Mouse (Mus musculus): ENCODE measurements around the gene Dnah6.

Gene Dnah6

DNA sequence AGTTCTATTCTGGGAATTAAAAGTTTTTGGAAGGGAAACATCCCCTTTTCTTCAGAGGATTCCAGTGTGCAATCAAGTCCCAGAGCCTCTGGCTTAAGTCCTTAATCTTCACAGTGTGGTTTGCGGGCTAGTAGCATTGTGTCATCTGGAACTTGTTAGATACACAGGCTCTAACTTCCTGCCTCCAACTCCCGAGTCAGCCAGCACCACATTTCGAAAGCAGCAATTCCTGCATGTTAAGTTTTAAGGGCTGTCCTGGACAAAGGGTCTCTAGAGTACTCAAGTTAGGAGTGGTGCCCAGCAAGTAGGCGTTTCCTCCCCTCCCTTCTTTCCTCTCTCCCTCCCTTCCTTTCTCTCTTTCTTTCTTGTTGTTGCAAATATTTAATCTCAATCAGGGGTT lies 7.0 kb upstream of the Dnah6 start:
- peak; percentile 48 for DNase-seq (ENCODE audit: low read depth)

DNA sequence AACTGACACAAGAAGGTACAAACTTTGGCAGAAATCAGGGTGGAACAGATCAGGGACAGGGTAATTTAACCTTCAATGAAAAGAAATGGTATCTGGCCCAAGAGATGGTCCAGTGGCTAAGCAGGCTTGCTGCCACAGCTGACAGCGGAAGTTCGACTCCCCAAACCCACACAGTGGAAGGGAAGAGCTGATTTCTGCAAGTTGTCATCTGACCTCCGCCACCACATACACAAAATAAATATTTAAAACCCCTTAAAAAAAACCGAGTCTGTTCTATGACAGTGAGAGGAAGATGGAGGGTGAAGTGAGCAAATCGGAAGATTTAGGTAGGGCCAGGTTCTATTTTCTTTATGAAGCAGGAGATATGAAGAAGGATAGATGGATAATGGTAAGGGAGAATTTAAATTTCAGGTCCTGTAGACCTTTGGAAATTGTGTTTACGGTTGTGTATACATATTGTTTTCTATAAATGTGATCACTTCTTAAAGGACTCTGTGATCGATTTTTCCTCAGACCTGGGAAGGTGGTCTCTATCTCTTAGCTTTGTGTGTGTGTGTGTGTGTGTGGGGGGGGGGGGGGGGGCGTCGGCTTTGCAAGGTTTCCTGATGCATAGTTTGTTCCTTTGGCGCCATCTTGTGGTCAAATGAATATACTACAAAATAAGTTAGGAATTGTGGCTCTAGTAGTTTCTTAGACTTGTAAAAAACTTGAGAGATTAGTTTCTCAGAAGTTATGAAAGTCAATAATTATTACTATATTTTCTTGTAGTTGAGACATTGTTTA lies 6.1 kb upstream of the Dnah6 start:
- DNase-seq (ENCODE audit: low read depth), result peak; percentile 86

DNA sequence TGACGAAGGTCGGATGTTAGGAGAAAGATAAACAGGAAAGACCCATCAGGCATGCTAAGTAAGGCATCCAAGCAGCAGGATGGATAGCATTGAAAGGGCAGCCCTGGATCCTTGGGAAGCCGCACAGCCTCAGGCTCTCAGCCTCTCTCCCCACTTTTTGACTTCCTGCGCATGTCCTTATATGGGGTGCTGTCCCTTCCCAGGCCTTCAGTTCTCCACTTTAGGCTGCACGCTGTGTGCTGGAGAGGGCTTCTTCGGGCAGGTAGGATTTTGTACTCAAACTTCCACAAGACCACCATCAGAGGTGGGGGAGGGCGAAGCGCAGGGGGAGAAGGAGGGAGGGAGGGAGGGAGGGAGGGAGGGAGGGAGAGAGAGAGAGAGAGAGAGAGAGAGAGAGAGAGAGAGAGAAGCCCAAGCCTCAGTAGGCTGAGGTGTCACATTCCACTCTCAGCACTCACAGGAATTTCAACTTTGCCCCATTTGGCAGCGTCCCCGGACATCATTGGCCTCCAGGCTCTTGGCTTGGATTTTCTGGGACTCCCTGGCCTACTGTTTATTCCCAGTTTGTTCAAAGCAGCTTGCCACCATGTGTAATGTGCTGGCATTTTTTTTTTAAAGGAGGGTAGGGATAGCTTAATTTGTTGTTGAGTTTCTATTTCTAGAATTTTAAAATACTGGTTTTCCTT lies 1.5 kb upstream of the Dnah6 start:
- no peak for DNase-seq (ENCODE audit: low read depth)

DNA sequence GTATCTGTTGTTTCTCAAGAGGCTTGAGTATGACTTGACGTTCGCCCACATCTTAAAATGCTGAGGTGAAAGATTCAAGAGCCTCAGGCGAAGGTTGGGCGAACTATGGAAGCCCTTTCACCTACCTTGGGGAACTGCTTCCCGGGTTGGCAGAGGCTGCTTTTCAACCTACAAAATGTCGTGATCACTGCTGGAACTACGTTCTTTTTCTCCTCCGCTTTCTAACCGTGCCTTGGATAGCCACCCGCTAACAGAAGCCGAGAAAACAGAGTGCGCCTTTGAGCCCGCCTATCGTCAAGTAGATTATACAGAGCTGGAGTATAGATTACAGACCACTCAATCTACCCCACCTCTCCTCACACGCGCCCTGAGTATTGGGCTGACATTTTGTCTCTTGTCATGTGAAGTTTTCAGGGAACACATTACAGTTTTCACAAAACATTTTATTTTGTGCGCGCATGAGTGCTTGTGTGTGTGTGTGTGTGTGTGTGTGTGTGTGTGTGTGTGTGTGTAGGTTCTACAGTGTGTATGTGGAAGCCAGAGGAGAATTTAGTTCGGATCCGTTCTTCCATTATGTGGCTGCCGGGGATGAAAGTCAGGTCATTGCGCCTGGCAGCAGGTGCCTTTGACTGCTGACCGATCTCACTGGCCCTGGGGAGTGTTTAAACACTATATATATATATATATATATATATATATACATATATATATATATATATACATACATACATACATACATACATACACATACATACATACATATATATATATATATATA lies 696 bp upstream of the Dnah6 start:
- DNase-seq (ENCODE audit: low read depth), result no peak

DNA sequence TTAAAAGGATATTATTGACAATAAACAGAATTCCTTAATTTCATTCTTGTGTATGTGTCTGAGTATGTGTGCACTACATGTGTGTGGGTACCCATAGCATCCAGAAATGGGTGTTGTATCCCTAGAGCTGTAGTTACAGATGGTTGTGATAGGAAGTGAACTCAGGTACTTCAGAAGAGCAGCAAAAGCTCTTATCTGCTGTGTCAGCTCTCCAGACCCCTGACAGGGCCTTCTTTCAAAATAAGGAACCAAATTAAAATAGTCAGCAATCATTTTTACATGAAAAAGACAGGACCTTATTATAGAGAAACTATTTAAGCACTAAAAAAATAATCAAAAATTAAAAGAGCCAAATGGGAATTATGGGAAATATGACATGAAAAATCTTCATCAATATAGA lies 9.8 kb downstream of the Dnah6 start:
- no peak for DNase-seq (ENCODE audit: low read depth)

DNA sequence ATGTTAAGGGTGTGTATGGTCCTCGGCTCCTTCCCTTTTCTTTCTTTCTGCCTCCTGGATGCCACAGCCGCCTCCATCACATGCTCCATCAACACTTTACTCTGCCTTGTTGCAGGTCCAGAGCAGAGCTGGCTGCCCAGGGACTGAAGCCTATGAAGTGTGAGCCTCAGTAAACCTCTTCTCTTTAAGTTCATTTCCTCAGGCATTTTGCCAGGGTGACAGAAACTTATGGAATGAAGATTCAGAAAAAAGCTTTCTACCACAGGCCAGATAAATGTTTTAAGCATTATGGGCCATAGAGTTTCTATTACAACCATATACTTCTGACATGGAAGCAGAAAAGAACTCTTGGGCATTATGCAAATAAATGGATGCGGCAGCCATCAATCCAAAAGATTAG lies 10.4 kb downstream of the Dnah6 start:
- DNase-seq (ENCODE audit: low read depth), result no peak

DNA sequence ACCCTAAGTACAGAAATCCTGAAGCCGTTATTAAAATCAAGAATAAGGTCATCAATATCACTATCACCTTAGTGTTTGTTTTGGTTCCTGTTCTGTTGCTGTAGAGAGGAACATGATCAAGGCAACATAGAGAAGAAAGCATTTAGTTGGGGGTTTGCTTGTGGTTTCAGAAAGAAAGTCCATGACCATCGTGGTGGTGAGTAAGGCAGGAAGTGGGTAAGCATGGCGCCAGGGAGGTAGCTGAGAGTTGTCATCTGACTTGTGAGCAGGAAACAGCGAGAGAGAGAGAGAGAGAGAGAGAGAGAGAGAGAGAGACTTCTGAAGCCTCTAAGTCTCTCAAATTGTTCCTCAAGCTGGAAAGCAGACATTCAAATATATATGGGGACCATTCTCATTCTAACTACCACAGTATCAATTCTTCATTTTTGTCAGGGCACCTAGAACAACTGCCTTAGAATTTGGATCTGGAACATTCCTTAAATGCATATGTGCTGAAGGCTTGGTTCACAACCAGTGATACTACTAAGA lies 10.9 kb downstream of the Dnah6 start:
- peak; percentile 92 for DNase-seq (ENCODE audit: low read depth)

DNA sequence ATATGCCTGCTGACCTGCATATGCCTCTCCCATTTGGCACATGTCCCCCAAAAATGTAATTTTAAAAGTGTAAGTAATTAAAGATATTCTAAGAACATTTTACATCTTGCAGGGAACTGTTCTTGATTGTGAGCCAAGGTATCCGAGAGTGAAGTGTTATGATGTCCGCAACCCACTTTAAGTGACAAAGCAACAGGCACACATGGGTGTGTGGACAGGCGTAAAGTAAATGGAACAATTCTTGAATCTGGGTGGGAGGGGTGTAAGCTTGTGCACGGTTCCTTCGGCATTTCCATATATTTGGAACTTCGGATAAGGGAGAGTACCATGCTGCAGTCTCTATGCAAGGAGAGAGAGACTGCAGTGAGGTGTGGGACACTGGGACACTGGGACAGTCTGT lies 11.9 kb downstream of the Dnah6 start:
- DNase-seq (ENCODE audit: low read depth), result peak; percentile 16

DNA sequence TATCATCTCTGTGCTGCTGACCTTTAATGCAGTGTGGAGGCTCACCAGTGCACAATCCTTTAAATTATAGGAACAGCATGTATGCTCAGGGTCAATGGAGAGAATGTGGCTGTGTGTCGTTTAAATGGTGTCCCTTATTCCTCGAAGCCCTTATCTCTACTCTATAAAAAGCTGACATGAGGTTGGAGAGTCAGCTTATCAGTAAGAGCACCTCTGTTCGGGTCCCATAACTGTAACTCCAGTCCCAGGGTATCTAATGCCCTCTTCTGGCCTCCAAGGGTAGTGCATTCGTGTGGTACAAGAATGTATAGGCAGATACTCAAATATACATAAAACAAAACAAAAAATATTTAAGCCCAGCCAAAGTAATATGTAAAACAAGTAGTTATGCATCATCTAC lies 16.5 kb downstream of the Dnah6 start:
- DNase-seq (ENCODE audit: low read depth), result peak; percentile 30

DNA sequence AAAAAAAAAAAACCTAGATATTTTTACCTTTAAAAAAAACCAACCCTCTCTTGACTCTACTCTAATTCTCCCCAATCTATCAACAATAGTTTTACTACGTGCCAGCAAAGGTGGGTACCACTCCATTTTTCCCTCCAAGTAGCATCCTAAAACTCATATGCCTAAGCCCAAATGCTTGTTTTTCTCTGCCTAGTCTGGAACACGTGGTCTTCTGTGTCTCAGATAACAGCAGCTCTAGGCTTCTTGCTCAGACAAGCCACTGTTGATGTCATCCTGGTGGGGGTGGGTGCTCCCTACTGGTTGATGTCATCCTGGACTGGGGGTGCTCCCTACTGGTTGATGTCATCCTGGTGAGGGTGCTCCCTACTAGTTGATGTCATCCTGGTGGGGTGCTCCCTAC lies 17.7 kb downstream of the Dnah6 start:
- no peak for DNase-seq (ENCODE audit: low read depth)

DNA sequence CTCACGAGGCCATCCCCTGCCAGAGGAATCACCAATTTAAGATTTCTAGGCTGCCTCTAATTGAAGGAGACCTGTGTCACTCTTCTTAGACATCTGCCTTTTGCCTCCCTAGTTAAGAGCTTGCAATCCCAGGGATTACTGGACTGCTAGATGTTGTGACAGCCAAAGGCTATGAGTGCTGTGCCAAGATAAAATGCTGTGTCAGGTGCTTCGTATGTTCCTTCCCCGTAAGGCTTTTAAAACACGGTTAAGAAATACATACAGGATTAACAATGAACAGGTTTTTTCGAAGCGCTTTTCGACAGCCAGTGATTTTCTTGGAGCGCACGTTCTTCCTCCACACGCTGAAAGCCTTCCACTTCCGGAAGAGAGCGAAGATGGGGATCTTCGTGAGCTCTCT lies 26.2 kb downstream of the Dnah6 start:
- DNase-seq (ENCODE audit: low read depth), result no peak

DNA sequence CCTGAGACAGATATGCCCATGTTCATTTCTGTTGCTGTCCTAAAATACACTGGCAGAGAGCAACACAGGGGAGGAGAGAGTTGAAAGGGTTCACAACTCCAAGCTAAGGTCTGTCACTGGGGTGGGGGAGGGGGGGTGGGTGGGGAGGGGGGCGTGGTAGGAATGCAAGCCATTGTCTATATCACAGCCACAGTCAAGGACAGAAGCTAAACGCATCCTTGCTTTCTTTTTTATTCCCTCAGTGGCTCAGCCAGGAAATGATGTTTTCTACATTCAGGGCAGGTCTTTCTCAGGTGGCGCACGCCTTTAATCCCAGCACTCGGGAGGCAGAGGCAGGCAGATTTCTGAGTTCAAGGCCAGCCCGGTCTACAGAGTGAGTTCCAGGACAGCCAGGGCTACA lies 30.7 kb downstream of the Dnah6 start:
- DNase-seq (ENCODE audit: low read depth), result no peak

DNA sequence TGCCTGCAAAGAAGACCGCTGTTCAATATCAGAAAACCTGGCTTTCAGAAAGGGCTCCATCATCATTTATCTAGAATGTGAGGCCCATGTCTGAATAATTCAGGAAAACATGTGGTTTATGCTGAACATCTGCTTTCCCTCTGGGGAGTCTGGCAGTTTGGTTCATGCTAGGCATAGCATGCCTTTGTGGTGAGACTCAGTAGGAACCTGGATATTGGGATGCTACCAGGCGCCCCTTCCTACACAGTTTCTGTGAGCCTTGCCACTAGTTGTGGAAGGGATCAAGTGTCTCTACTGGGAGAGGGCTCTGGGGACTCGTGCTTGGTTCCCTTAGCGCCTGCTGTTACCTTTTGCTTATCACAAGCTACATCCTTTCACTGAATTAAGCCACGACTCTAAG lies 37.2 kb downstream of the Dnah6 start:
- DNase-seq (ENCODE audit: low read depth), result no peak

DNA sequence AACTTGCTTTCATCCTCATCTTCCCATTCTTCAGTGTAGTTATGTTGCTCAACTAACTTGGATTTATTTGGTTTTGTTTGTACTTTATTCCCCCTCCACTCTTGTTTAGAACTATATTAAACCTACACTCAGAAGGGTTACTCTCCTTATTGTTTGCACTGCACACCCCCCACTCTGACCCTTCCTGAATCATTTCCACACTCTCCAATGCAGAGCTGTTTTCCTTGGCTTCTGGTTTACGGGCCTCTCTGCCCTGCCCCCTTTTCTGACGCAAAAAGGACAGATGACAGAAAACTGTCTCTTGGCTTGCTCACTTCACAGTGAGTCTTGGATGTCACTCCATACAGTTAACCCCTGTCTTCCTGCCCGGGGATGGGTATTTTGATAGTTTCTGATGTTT lies 38.5 kb downstream of the Dnah6 start:
- DNase-seq (ENCODE audit: low read depth), result no peak

DNA sequence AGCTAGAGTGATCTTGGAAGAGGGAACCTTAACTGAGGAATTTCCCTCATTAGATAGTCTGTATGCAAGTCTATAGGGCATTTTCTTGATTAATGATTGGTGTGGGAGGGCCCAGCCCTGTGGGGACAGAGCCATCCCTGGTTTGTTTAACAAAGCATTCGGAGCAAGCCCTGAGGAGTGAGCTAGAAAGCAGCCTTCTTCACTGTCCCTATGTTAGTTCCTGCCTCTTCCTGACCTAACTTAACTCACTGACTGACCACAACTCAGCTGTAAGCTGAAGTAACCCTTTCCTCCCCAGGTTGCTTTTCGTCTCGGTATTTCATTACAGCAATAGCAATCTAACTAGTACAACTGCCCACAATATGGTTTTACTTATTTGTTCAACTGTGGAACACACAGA lies 39.0 kb downstream of the Dnah6 start:
- DNase-seq (ENCODE audit: low read depth), result no peak

DNA sequence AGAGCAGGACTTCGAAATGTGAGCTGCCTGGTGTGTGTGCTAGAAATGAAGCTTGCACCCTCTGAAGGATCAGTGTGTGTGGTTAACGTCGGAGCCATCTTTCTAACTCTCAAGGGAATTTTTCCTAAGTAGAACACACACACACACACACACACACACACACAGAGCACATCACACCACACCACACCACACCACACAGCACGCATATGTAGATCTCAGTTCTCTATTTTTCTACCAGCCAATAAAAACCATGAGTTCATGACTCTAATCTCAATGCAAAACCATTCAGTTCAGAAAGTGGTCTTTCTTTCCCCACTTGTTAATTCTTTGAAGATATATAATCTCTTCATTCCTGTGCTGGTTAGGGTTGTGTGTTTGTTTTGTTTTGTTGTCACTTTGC lies 39.4 kb downstream of the Dnah6 start:
- no peak for DNase-seq (ENCODE audit: low read depth)

DNA sequence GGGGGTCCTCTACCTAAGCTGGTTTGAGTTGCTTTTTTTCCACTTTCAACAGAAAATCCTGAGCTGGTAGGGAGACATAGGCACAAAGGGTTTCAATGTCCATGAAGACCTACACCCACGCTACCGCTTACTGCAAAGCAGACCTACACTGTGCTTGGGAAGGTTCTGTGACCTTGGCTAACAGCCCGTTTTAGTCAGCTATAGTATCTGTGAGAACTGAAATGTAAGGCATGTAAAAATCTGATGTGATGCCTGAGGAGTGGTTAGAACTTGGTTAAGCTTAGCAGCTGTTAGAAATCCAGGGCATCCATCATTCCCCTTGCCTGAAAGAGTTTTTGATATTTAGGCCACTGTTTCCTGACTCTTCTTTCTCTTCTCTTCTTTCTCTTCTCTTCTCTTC lies 46.3 kb downstream of the Dnah6 start:
- DNase-seq (ENCODE audit: low read depth), result no peak

DNA sequence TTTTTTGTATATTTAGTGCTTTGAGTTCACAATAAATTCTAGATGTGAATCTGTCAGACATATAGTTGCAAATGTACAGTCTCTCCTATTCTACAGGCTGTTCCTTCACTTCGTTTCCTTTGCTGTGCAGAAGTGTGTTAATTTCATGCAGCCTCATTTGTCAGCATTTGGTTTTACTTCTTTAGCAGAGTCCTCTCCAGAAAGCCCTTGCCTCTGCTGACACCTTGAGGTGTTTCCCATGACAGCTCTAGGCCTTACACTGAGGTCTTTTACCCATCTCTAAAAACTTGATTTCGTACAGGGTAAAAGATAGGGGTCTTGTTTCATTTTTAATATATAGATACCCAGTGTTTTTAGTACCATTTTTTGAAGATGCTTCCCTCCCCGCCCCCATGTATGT lies 54.2 kb downstream of the Dnah6 start:
- DNase-seq (ENCODE audit: low read depth), result no peak

DNA sequence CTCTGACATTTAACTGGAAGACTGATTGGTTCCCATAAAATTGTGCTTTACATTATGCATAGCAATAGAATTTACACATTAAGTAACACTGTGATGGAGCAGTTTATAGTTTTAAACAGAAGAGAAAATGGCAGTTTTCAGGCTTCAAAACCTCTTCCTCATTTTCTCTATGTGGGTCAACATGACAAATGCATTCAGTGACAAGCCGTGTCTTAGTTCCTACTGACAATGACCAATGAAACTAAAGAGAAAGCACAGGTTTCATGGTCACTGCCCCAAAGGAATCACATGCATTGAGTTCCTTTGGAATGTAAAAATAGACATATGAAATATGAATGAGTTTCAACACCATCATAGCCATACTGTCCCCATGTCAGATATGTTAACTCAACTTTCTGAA lies 58.5 kb downstream of the Dnah6 start:
- no peak for DNase-seq (ENCODE audit: low read depth)

DNA sequence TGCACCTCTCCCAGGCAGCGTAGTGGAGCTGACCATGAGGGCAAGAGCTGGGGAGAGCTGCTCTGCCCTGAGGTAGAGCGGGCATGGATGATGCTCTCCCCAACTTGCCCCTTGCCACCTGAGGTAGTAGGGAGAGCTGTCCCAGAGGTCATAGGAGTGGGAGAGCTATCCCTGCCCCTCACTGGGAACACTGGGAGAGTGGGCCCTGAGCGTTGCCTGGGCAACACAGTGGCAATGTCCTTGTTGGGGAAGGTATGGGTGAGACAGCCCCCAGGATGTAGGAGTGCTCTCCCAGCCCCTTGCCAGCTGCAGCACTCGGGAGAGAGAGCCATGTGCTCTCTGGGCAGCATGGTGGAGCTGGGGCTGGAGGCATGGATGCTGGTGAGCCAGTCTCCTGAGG lies 60.1 kb downstream of the Dnah6 start:
- no peak for DNase-seq (ENCODE audit: low read depth)

DNA sequence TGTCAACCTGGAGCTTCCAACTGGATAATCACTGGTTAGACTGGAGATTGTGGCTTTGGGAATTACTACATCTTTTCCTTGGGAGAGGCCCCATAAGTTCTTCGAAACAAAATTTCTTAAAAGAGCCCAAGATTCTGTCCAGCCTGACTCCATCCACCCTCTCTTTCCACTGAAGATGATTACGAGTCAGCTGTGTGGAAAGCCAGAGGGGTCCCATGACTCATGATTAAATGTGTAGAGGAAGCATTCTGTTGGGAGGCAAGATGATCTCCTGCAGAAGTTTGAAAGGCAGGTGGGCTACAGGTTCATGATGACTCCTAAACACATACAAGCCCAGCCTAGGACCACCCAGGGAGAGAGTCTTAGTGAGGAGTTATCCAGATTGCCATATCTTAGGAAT lies 66.0 kb downstream of the Dnah6 start:
- DNase-seq (ENCODE audit: low read depth), result no peak

DNA sequence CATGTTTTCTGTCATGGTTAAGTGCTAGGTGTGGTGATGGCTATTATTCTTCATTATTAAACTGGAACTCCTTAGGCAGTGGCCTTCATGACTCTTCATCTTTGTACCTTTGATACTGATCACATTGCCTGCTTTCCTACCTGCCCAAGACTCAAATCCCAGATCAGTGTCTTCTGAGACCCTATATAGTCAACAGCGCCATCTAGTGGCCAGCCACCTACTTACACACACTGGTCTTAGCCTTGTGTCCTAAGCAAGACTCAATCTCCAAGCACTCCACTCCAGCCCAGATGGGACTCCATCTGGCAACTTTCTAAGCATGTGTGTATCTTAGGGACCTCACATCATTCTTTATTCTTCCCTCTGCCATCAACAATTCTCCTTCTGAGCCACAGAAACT lies 67.8 kb downstream of the Dnah6 start:
- peak; percentile 87 for DNase-seq (ENCODE audit: low read depth)

DNA sequence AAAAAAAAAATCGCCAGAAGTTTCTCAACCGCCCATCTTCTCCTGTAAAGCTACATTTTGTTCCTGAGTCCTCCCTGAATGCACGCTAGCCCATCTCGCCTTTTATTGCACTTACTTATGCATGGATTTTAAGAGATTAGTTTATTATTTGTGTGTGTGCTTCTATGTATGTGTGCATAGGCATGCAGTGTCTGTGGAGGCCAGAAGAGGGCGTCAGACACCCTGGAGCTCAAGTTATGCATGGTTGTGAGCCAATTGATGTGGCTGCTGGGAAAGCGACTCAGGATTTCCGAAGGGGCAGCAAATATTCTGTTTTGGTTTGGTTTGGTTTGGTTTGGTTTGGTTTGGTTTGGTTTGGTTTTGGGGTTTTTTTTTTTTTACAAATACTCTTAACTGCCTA lies 78.0 kb downstream of the Dnah6 start:
- no peak for DNase-seq (ENCODE audit: low read depth)
